Mouse (Mus musculus): ENCODE results near the gene Mapk8ip1. TPM values are rescaled to one million over a fixed set of nuclear protein-coding genes. Genes with fewer than 3 reads are reported as not detected.
"Not testable (repeated sequence)": the region's sequence is repeated elsewhere in the genome, so short reads cannot be mapped to it uniquely, and the experiment has no call there.

Gene Mapk8ip1
- total RNA-seq, 2 experiments from 2014 or later = 392 to 397 TPM

DNA sequence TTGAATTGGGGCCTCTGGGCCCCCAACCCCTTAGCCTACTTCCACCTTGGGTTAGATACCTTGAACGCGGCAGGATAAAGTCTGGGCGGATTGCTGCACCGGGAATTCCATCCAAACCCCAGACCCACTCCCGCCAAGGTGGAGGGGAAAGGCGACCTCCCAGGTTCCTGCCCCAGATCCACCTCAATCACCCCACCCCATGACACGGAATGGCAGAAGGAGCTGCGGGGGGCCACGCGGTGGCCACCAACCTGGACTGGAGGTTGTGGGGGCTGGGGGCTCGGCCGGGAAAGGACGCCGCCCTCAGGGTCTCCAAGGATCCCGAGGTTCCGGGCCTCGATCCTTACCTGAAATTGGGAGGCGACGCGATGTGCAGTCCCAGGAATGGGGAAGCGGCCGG, 381 bp downstream of the Mapk8ip1 start:
- DNase-seq (ENCODE audit: low spot score in 2 of 2) = no peak
- intact Hi-C loops (cut with DNase I) = no loop called here

DNA sequence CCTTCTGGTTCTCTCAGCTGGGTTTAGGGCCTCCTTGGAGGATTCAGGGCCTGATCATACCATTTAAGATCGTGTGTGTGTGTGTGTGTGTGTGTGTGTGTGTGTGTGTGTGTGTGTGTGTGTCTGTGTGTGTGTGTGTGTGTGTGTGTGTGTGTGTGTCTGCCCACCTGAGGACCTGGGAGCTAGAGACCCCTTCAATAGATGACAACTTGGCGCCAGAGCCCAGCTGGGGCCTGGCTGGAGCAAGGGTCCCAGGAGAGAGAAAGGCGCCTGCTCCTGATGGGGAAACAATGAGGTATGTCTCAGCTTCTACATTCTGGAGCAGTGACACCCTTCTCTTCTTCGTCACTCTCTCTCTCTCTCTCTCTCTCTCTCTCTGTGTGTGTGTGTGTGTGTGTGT, 1.2 kb downstream of the Mapk8ip1 start:
- intact Hi-C loops (cut with DNase I); DNase-seq (ENCODE audit: low spot score in 2 of 2): not testable (repeated sequence)

- intact Hi-C loops (cut with DNase I) = no loop called here
- no peak for DNase-seq (ENCODE audit: low spot score in 2 of 2)
Measured at GRCm38 (mm10) chr2:92397436-92397835, 3.6 kb downstream of the Mapk8ip1 start.

DNA sequence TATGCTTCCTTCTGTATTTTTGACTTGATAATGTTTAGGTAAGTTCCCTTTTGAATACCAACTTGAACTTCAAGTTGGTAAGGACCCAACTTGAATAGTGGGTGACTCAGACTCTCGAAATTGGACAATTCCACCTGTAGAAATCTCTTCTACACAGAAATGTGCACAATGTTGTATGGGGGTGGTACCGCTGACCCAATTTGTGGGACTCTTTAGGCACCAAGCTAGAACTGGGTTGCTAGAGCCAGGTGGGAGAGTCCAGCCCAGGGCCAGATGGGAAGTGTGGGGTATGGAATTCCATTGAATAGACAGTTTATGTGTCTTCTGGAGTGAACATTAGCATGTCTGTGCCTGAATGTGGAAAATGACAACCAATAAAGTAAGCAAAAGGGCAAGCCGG, 5.5 kb downstream of the Mapk8ip1 start:
- DNase-seq (ENCODE audit: low spot score in 2 of 2) = no peak
- intact Hi-C loops (cut with DNase I) = no loop called here

DNA sequence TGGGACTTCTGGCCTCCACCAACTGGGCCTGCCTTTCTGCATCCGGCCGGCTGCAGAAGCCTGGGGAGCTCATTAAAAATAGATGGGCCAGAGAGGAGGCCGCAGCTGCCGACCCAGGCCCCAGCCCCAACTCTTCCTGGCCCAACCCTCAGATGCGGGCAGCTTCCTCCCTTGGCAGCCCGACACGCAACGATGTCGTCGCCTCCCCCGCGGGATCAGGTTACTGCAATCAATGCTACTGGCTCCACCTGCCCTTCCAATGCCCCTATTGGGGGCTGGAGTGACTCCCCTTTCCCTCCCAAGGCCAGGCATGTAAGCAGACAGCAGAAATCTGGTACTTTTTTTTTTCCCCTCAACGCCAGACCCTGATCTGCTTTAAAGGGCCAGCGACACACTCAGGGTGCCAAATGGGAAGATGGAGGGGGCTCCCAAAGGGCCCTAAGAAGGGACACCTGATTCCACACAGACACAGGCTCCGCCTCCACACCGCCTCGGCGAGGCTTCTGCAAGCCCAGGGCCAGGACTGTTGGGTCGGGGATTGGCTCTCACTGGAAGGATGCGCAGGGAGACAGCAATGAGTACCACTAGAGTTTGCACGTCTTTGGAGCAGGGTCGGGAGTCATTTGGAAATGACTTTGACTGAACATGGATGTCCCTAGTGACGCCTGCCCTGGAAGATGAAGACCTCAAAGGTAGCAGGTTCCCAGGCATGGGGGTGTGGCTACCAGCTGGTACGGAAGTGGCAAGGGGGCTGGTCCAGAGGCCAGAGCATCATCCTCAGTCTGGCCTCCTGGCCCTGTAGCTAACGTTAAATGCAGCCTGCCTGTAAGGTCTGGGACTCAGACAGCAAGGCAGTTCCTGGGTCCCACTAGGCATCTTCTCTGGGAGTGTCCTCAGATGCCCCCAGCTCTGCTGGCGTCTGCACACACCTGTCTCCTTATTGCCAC, 8.5 kb downstream of the Mapk8ip1 start:
- no peak for DNase-seq (ENCODE audit: low spot score in 2 of 2)
- intact Hi-C loops (cut with DNase I) = loop anchor here (5.0 kb wide), 1 partner anchor 40 kb away; the partner anchor contains the start of gene Cry2

- no peak for DNase-seq (ENCODE audit: low spot score in 2 of 2)
- intact Hi-C loops (cut with DNase I) = loop anchor here (5.0 kb wide), 1 partner anchor 40 kb away; the partner anchor contains the start of gene Cry2
Measured at GRCm38 (mm10) chr2:92391703-92392317, 9.3 kb downstream of the Mapk8ip1 start.

DNA sequence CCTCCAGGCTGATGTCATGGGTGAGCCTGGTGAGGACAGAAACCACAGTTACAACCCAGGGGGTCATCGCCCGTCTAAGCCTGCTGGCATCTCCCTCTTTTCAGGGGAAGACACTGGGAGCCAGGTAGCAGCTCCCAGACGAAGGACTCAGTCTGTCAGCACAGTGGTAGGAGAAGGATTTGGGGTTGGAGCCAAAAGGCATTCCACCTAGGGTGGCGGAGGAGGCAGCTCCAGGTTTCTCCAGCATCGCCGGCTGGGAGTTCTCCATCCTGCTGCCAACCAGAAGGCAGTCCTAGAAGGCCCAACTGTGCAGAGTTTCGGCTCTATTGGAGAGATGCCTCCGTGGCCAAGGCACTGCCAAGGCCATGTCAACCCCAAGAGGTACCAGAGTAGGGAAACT, 9.9 kb downstream of the Mapk8ip1 start:
- intact Hi-C loops (cut with DNase I) = loop anchor here (5.0 kb wide), 1 partner anchor 41 kb away; the partner anchor contains the start of gene Cry2
- no peak for DNase-seq (ENCODE audit: low spot score in 2 of 2)

GRCm38 (mm10) chr2:92390206-92390930, 10.7 kb downstream of the Mapk8ip1 start:
- DNase-seq (ENCODE audit: low spot score in 2 of 2) = no peak
- intact Hi-C loops (cut with DNase I) = loop anchor here (5.0 kb wide), 1 partner anchor 42 kb away; the partner anchor contains the start of gene Cry2

GRCm38 (mm10) chr2:92389645-92390044, 11.4 kb downstream of the Mapk8ip1 start:
- intact Hi-C loops (cut with DNase I) = loop anchor here (5.0 kb wide), 1 partner anchor 43 kb away; the partner anchor contains the start of gene Cry2
- DNase-seq (ENCODE audit: low spot score in 2 of 2) = no peak

DNA sequence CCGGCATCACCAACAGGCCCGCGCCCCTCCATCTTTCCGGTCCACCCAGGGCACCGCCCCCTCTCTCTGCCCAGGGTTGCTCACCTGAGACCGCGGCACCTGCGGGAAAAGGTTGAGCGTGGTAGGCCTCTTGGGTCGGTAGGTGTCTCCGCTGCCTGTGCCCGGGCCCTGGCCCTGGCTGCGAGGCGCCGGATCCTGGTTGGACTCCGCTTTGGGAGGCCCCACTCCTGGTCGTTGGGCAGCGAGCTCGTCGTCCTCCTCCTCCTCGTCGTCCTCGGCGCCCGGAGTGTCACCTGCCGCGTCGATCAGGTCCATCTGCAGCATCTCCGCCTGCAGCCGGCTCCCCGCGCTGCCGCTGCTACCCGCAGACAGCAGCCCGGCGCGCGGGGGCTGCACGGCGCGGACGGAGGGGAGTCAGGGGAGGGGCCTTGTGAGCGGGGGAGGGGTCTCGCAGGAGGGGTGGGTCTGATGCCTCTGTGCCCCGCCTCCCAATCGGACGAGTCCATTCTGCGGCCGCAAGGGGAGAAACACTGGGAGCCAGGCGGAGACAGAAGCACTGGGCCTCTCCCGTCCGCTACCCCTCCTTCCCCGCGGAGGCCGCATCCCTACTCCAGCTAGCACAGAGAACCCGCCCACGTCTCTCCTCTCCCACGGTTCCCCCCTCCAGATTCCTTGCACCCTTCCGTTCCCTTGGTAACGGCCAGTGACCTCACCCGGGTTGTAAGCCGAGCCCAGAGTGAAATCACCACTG, 12.0 kb downstream of the Mapk8ip1 start:
- peak; percentile 90 to 96 for DNase-seq (ENCODE audit: low spot score in 2 of 2)
- intact Hi-C loops (cut with DNase I) = no loop called here

DNA sequence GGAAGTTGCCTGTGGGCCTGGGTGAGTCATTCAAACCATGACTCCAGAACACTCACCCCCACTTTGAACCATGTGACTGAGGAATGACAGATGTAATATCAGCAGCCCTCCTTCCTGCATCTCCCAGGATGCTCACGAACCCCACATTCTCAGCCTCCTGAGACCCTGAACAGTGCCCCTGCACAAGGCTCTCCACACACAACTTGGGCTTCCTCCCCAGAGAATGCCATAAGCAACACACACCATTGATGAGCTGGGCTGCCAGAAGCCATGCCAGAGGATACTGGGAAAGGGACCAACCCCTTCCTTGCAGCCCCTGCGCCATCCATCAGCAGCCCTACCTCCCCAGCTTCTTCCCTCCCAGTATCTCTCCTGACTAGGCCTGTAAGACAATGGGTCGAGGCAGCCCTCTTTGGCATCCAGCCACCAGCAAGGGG, 13.0 kb downstream of the Mapk8ip1 start:
- DNase-seq (ENCODE audit: low spot score in 2 of 2) = no peak
- intact Hi-C loops (cut with DNase I) = no loop called here

DNA sequence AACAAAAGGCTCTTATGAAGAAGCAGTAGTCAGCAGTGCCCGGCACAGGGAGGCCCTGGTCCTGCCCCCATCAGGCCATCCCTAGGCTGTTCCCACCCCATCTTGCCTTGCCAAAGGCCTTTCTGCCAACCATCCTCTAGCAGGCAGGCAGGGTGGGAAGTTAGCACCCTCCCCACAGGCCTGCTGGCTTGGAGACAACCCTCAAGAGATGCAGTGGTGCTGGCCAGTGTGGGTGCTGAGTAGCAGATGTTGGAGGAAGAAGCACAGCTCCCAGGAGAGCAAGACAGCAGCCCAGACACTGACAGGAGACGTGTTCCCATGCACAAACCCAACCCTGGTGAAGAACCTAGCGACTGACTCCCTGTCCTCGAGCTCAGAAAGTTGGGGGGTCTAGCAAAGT, 13.4 kb downstream of the Mapk8ip1 start:
- no peak for DNase-seq (ENCODE audit: low spot score in 2 of 2)
- intact Hi-C loops (cut with DNase I) = no loop called here

- intact Hi-C loops (cut with DNase I) = no loop called here
- no peak for DNase-seq (ENCODE audit: low spot score in 2 of 2)
Measured at GRCm38 (mm10) chr2:92386821-92387570, 14.1 kb downstream of the Mapk8ip1 start.

- intact Hi-C loops (cut with DNase I) = no loop called here
Measured at GRCm38 (mm10) chr2:92385113-92386051, 15.7 kb downstream of the Mapk8ip1 start.

GRCm38 (mm10) chr2:92384101-92384500, 17.0 kb downstream of the Mapk8ip1 start:
- intact Hi-C loops (cut with DNase I) = no loop called here

More at GRCm38 (mm10) chr2:92385113-92386051, 15.7 kb downstream of the Mapk8ip1 start:
- DNase-seq (ENCODE audit: low spot score in 2 of 2) = no peak

GRCm38 (mm10) chr2:92382759-92383158, 18.3 kb downstream of the Mapk8ip1 start:
- DNase-seq (ENCODE audit: low spot score in 2 of 2) = no peak
- intact Hi-C loops (cut with DNase I) = no loop called here

More at GRCm38 (mm10) chr2:92384101-92384500, 17.0 kb downstream of the Mapk8ip1 start:
- no peak for DNase-seq (ENCODE audit: low spot score in 2 of 2)

DNA sequence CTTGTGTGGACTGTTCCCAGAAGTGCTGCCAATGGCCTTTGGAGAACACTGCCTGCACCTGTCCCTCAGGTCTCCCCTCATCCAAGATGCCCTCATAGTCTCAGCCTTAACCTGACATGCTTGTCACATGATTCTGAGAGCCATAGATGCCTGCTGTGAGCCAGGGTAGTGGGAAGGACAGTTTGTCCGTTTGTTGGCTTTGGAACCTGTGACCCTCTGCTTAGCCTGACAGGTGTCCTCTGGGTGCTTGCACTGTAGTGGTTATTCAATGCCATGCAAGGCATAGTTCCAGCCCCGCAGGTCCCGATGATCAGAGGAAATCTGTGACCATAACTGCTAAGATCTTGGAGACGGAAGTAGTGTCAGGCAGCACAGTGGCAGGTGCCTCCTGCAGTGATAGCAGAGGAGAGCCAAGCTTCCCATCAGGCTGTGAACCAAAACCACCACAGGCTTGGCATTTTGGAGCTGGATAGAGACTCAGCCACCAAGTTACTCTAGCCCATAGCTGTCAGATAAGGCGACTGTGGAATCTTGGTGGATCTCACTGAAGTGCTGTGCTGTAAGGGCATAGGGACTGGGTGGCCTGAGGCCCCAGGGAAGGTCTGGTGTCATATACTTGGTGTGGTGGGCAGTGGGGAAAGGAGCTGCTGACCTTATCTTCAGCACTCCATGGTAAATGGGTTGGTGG, 19.0 kb downstream of the Mapk8ip1 start, which contains the start of gene 1700029I15Rik:
Gene 1700029I15Rik (plus strand): TSS at position 638 of the 688 bp plus-strand sequence.
- intact Hi-C loops (cut with DNase I) = no loop called here
- DNase-seq (ENCODE audit: low spot score in 2 of 2) = no peak
